29 mouse cellular contexts compared by ENCODE assay signal in the genomic region with DNA sequence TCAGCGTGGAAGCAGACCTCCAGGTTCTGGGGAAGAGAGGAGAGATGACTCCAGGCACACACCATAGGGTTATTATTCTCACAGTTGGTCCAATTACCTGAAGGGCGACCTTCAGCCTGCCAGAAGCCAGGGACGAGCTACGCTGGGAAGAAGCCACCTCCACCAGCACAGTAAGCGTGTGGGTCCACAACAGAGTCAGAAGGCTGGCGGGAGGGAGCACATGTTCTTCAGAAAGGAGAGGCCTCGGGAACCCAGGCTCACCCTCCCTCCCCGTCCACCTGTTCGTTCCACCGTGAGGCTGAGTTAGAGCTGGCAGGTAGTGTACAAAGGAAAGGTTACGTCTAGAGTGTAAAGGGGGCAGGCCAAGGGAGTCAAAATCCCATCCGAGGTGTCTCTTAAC. TPM values are rescaled to one million over a fixed set of nuclear protein-coding genes. Genes with fewer than 3 reads are reported as not detected.
DNase-seq lines count a peak whose midpoint lies in the region; ATAC-seq and TF ChIP-seq lines count a peak whose summit lies in the region.
"Had no signal": no experiment of that assay in that cellular context is flagged by ENCODE, and none has a peak within 500 bp of the region (broad histone marks: within the 10 kb centered on the region; RNA-seq: fewer than 3 reads in every experiment).

No protein-coding gene starts in this region.

- WGBS in cerebellum, adult 2 months = 27% methylated on average over 12 of the region's 12 CpGs

- H3K27me3 ChIP-seq in cerebellum, adult 2 months (ENCODE audit: control insufficient read depth, insufficient read depth, low read length) = no peaks in the 10 kb centered on the region
- peaks cover 8% of the 10 kb centered on the region; the same call in 1 of the 2 replicates for H3K27me3 ChIP-seq in E14TG2a.4 (ENCODE audit: insufficient read depth, low read length)
- H3K27me3 ChIP-seq: embryonic facial prominence, embryonic 13.5 days; forebrain, embryonic 13.5 days; heart, embryonic 15.5 days; hindbrain, embryonic 13.5 days; intestine, embryonic 15.5 days had no signal

- no peak for ATAC-seq in cerebellum, adult (ENCODE audit: insufficient number of reproducible peaks, low FRiP score, low TSS enrichment)
- ATAC-seq: activated CD4-positive, CD25-positive, alpha-beta regulatory T cell, adult 4 months; CD4-positive, CD25-positive, alpha-beta regulatory T cell, adult 4 months; forebrain, embryonic 13.5 days; forebrain, postnatal 0 days; hindbrain, embryonic 16.5 days; intestine, embryonic 15.5 days had no signal

- TF ChIP-seq CTCF in cerebellum, adult 2 months (IDR thresholded peaks at IDR 0.05; ENCODE audit: borderline replicate concordance, insufficient read depth, low read depth, low read length) = no peak
- TF ChIP-seq CTCF in E14TG2a.4 (conservative IDR thresholded peaks at IDR 0.05; ENCODE audit: low read length) = no peak

- peaks cover 22% of the 10 kb centered on the region for H3K36me3 ChIP-seq in E14TG2a.4 (ENCODE audit: insufficient read depth, low read length)
- H3K36me3 ChIP-seq: intestine, embryonic 15.5 days had no signal

- DNase-seq in cerebellum, adult 2 months = peak; percentile 45 to 54
- DNase-seq in brain, adult 2 months (ENCODE audit: low read depth, low spot score) = peak; percentile 42
- DNase-seq in cerebellum, postnatal 36 days = peak; percentile 36 to 39
- no peak for DNase-seq in left cerebral cortex, postnatal 36 days (ENCODE audit: low spot score in 2 of 2)
- DNase-seq: adrenal gland, adult 8-10 months; adrenal gland, postnatal 25 days; embryo, embryonic 11 days; forebrain, postnatal 0 days; gastrocnemius, adult 2 months; gastrocnemius, postnatal 14 days; heart, adult 11 months; heart, postnatal 10 days; heart, postnatal 36 days; kidney, adult 11 months; kidney, adult 8-10 months had no signal

- no peak overlapping the region for H3K4me3 ChIP-seq in cerebellum, adult 2 months (replicated peaks; ENCODE audit: insufficient read depth, low read depth, low read length)
- H3K4me3 ChIP-seq in E14TG2a.4 (replicated peaks; ENCODE audit: low read length) = 0 out of 2 replicates have a peak overlapping the region, but pooled peaks have one; percentile 11
- H3K4me3 ChIP-seq: embryonic facial prominence, embryonic 10.5 days; embryonic facial prominence, embryonic 13.5 days; erythroblast, embryonic 14.5 days; forebrain, embryonic 13.5 days; gastrocnemius, adult 2 months; heart, embryonic 12.5 days; heart, embryonic 15.5 days; hindbrain, embryonic 10.5 days; hindbrain, embryonic 13.5 days; intestine, embryonic 15.5 days had no signal

- intact Hi-C loops in left cerebral cortex, postnatal 36 days (cut with DNase I) = no loop called here

- peaks cover 51% of the 10 kb centered on the region for H3K4me1 ChIP-seq in cerebellum, adult 2 months (ENCODE audit: control insufficient read depth, insufficient read depth, low read length)
- H3K4me1 ChIP-seq in E14TG2a.4 (replicated peaks; ENCODE audit: low read depth, low read length) = peaks cover 58% of the 10 kb centered on the region
- H3K4me1 ChIP-seq: heart, embryonic 12.5 days; heart, embryonic 15.5 days; hindbrain, embryonic 13.5 days; intestine, embryonic 15.5 days had no signal

- no peaks in the 10 kb centered on the region for H3K9me3 ChIP-seq in E14TG2a.4 (ENCODE audit: low read length)
- H3K9me3 ChIP-seq: embryonic facial prominence, embryonic 10.5 days; embryonic facial prominence, embryonic 13.5 days; forebrain, embryonic 13.5 days; heart, embryonic 15.5 days; hindbrain, embryonic 10.5 days; hindbrain, embryonic 13.5 days; intestine, embryonic 15.5 days had no signal

- no peak for TF ChIP-seq POLR2A in cerebellum, adult 2 months (IDR thresholded peaks at IDR 0.05; ENCODE audit: borderline replicate concordance, insufficient read depth, low read length)

- H3K27ac ChIP-seq in cerebellum, adult 2 months (ENCODE audit: insufficient read depth, low read length) = peak overlapping the region; percentile 53
- H3K27ac ChIP-seq: embryonic facial prominence, embryonic 10.5 days; embryonic facial prominence, embryonic 13.5 days; forebrain, embryonic 13.5 days; gastrocnemius, adult 2 months; heart, embryonic 15.5 days; hindbrain, embryonic 10.5 days; hindbrain, embryonic 13.5 days; intestine, embryonic 15.5 days had no signal

RNA-seq across cellular contexts. Expression of gene Unc13d, which starts 12.4 kb away (rescaled TPM):
- 3.8 and 5.7 TPM in 2 replicates for polyA plus RNA-seq in cerebellum, adult 2 months (2012; rRNA removed)
- total RNA-seq in left cerebral cortex, postnatal 36 days (2021) = 1 to 10 TPM in 1 of 2 experiments, under 1 TPM in 1; 0.93 to 1.0 TPM

RNA-seq across cellular contexts. Expression of gene Wbp2, which starts 21.4 kb away (rescaled TPM):
- 509 and 539 TPM in 2 replicates for polyA plus RNA-seq in cerebellum, adult 2 months (2012; rRNA removed)
- total RNA-seq in left cerebral cortex, postnatal 36 days (2021) = 100 to 1,000 TPM; 388 to 420 TPM

RNA-seq across cellular contexts. Expression of gene Unk, which starts 35.2 kb away (rescaled TPM):
- polyA plus RNA-seq in cerebellum, adult 2 months (2012; rRNA removed) = 48.1 and 49.1 TPM in 2 replicates
- 10 to 100 TPM; 18.9 to 27.0 TPM for total RNA-seq in left cerebral cortex, postnatal 36 days (2021)

RNA-seq across cellular contexts. Expression of gene H3f3b, which starts 37.6 kb away (rescaled TPM):
- polyA plus RNA-seq in cerebellum, adult 2 months (2012; rRNA removed) = 456 and 541 TPM in 2 replicates
- total RNA-seq in left cerebral cortex, postnatal 36 days (2021) = 100 to 1,000 TPM; 253 to 254 TPM

RNA-seq across cellular contexts. Expression of gene Galk1, which starts 52.8 kb away (rescaled TPM):
- 14.8 and 15.1 TPM in 2 replicates for polyA plus RNA-seq in cerebellum, adult 2 months (2012; rRNA removed)
- total RNA-seq in left cerebral cortex, postnatal 36 days (2021) = 10 to 100 TPM; 15.8 to 18.6 TPM

Comparison
In these comparisons a context has a peak if more than half of its experiments do, and no peak if none do; other contexts are left out.
1. DNase-seq: peak in cerebellum, adult 2 months (2 of 2), brain, adult 2 months (single experiment) and cerebellum, postnatal 36 days (2 of 2); none in left cerebral cortex, postnatal 36 days (0 of 2).